15 mouse cellular contexts compared by ENCODE assay signal in the genomic region with DNA sequence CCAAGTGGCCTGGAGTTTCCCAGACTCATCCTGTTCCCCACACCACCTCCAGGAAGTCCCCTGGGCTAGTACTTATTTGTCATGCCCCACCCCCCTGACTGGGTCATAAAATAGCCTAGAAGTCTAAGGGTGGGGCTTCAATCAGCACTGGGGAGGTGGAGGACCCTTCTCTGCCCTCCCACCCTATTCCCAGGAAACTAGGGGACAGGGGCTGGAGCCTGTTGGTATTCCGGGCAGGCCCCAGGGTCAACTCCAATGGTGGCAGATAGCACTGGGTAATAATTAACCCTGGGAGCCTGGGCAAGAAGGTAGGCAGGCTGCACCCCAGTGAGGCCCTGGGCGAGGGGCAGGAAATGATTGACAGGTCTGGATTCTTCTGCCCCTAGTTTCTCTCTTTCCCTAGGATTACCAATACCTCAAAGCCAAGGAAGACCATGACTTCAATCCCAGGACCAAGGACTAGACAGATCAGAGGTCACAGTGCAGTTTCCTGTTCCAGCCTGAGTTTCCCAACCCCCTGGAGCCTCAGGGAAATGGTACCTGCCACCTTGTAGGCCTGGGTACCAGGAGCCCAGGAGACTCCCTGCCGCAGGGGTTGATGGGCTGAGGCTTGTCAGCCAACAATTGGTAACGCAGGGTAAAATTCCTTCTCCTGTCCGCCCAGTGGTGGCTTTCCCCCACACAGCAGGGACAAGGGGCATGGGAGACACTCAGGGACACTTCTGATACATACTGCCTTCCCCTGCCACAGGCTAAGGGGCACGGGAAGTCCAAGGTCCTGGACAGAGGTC. TPM values are rescaled to one million over a fixed set of nuclear protein-coding genes. Genes with fewer than 3 reads are reported as not detected.
DNase-seq lines count a peak whose midpoint lies in the region; ATAC-seq and TF ChIP-seq lines count a peak whose summit lies in the region.
"Had no signal": no experiment of that assay in that cellular context is flagged by ENCODE, and none has a peak within 500 bp of the region (broad histone marks: within the 10 kb centered on the region; RNA-seq: fewer than 3 reads in every experiment).

No protein-coding gene starts in this region.

- DNase-seq in heart, adult 2 months = peak; percentile 51 to 55
- DNase-seq in heart, postnatal 25 days (ENCODE audit: low spot score) = no peak
- DNase-seq in heart, postnatal 0 days (ENCODE audit: low spot score) = no peak
- peak; percentile 74 for DNase-seq in kidney, postnatal 10 days
- DNase-seq in lung, postnatal 14 days = peak; percentile 27
- no peak for DNase-seq in gastrocnemius, adult 18-20 months (ENCODE audit: low spot score)
- DNase-seq in gastrocnemius, adult 8-10 months (ENCODE audit: low spot score in 2 of 2) = no peak
- DNase-seq: cerebellum, postnatal 10 days had no signal

- H3K4me2 ChIP-seq in heart, postnatal 0 days (ENCODE audit: low read depth, low read length) = no peak overlapping the region
- no peak overlapping the region for H3K4me2 ChIP-seq in midbrain, embryonic 13.5 days (replicated peaks)
- H3K4me2 ChIP-seq: limb, embryonic 12.5 days had no signal

- TF ChIP-seq POLR2A in heart, adult 2 months (IDR thresholded peaks at IDR 0.05; ENCODE audit: insufficient read depth, low read depth, low read length) = peak; percentile 49

- no peak overlapping the region for H3K27ac ChIP-seq in heart, adult 2 months
- no peak overlapping the region for H3K27ac ChIP-seq in heart, postnatal 0 days (ENCODE audit: low read depth)
- no peak overlapping the region for H3K27ac ChIP-seq in midbrain, embryonic 13.5 days
- H3K27ac ChIP-seq: limb, embryonic 12.5 days had no signal

- H3K4me3 ChIP-seq in heart, adult 2 months = no peak overlapping the region
- H3K4me3 ChIP-seq in heart, postnatal 0 days (ENCODE audit: low read depth, low read length) = no peak overlapping the region
- no peak overlapping the region for H3K4me3 ChIP-seq in midbrain, embryonic 13.5 days (replicated peaks)
- H3K4me3 ChIP-seq: limb, embryonic 12.5 days had no signal

- no peaks in the 10 kb centered on the region; the same call in 1 of the 2 replicates for H3K4me1 ChIP-seq in heart, adult 2 months (ENCODE audit: control insufficient read depth, insufficient read depth, low read length)
- H3K4me1 ChIP-seq in heart, postnatal 0 days (ENCODE audit: control insufficient read depth, insufficient read depth) = 0 out of 2 replicates have a peak, but pooled peaks cover 4% of the 10 kb centered on the region
- H3K4me1 ChIP-seq in midbrain, embryonic 13.5 days (replicated peaks) = no peaks in the 10 kb centered on the region
- H3K4me1 ChIP-seq: limb, embryonic 12.5 days had no signal

- intact Hi-C loops in heart, adult 2 months (cut with DNase I) = no loop called here
- intact Hi-C loops in heart, postnatal 25 days (cut with DNase I) = no loop called here

- 57% methylated on average over 6 of the region's 6 CpGs for WGBS in heart, adult 2 months
- 74% methylated on average over 6 of the region's 6 CpGs for WGBS in heart, postnatal 0 days
- WGBS in midbrain, embryonic 13.5 days = 80% methylated on average over 6 of the region's 6 CpGs

- H3K9ac ChIP-seq in heart, adult 2 months (ENCODE audit: low read depth, low read length) = no peak overlapping the region
- H3K9ac ChIP-seq in heart, postnatal 0 days (replicated peaks; ENCODE audit: low read depth, low read length) = no peak overlapping the region
- H3K9ac ChIP-seq in midbrain, embryonic 13.5 days (replicated peaks) = no peak overlapping the region
- H3K9ac ChIP-seq: limb, embryonic 12.5 days had no signal

- H3K9me3 ChIP-seq in heart, postnatal 0 days (replicated peaks; ENCODE audit: control insufficient read depth, low read length) = no peaks in the 10 kb centered on the region
- no peaks in the 10 kb centered on the region for H3K9me3 ChIP-seq in midbrain, embryonic 13.5 days
- H3K9me3 ChIP-seq: limb, embryonic 12.5 days had no signal

- ATAC-seq in heart, postnatal 0 days (ENCODE audit: insufficient read depth, low read depth) = peak; percentile 28
- no peak for ATAC-seq in midbrain, embryonic 13.5 days
- ATAC-seq: Patski had no signal

- TF ChIP-seq EP300 in heart, adult 2 months (IDR thresholded peaks at IDR 0.05; ENCODE audit: insufficient read depth, low read depth, low read length) = peak; percentile 4; the same call in 1 of the 2 replicates
- peak; percentile 67 for TF ChIP-seq EP300 in heart, postnatal 0 days (IDR thresholded peaks at IDR 0.05; ENCODE audit: low read depth)

- H3K79me2 ChIP-seq in heart, adult 2 months (replicated peaks; ENCODE audit: control insufficient read depth, insufficient read depth, low read length) = no peaks in the 10 kb centered on the region

- peaks cover 5% of the 10 kb centered on the region; the same call in 1 of the 2 replicates for H3K36me3 ChIP-seq in heart, adult 2 months (ENCODE audit: control insufficient read depth, insufficient read depth, low read length)
- peaks cover 32% of the 10 kb centered on the region for H3K36me3 ChIP-seq in heart, postnatal 0 days (replicated peaks; ENCODE audit: control insufficient read depth, insufficient read depth, low read length)
- H3K36me3 ChIP-seq in midbrain, embryonic 13.5 days = no peaks in the 10 kb centered on the region

- H3K27me3 ChIP-seq in heart, adult 2 months (ENCODE audit: control insufficient read depth, insufficient read depth, low read length) = no peaks in the 10 kb centered on the region
- no peaks in the 10 kb centered on the region for H3K27me3 ChIP-seq in heart, postnatal 0 days (ENCODE audit: control insufficient read depth, insufficient read depth, low read length)
- H3K27me3 ChIP-seq in midbrain, embryonic 13.5 days = no peaks in the 10 kb centered on the region
- H3K27me3 ChIP-seq: limb, embryonic 12.5 days; Patski had no signal

- no peak for TF ChIP-seq CTCF in heart, adult 2 months (IDR thresholded peaks at IDR 0.05)
- TF ChIP-seq CTCF in heart, postnatal 0 days (IDR thresholded peaks at IDR 0.05; ENCODE audit: low read depth) = no peak

RNA-seq across cellular contexts. Expression of a gene that starts 8.7 kb away (rescaled TPM):
- not detected for total RNA-seq in heart, adult 2 months (2021)
- polyA plus RNA-seq in heart, adult 2 months (2012; rRNA removed) = not detected in 2 replicates
- not detected for total RNA-seq in heart, postnatal 25 days (2021)
- not detected in 2 replicates for total RNA-seq in heart, postnatal 0 days (2014; rRNA removed; ENCODE audit: low replicate concordance)
- polyA plus RNA-seq in heart, postnatal 0 days (2015; fragmentation: Nextera tagmentation; extraction: Ambion mirVana) = not detected in 2 replicates
- polyA plus RNA-seq in midbrain, embryonic 13.5 days (2015; fragmentation: Nextera tagmentation; extraction: Ambion mirVana) = not detected in 2 replicates
- not detected for total RNA-seq in gastrocnemius, adult 18-20 months (2021)
- not detected for total RNA-seq in gastrocnemius, adult 8-10 months (2022)
- total RNA-seq: midbrain, postnatal 0 days had no signal
- polyA plus RNA-seq: C2C12; gonadal fat pad, adult 2 months; large intestine, adult 2 months; Patski had no signal

RNA-seq across cellular contexts. Expression of a gene that starts 9.1 kb away (rescaled TPM):
- total RNA-seq in heart, adult 2 months (2021) = 10 to 100 TPM; 52.8 to 59.2 TPM
- 117 and 142 TPM in 2 replicates for polyA plus RNA-seq in heart, adult 2 months (2012; rRNA removed)
- 10 to 100 TPM; 49.7 to 51.6 TPM for total RNA-seq in heart, postnatal 25 days (2021)
- total RNA-seq in heart, postnatal 0 days (2014; rRNA removed; ENCODE audit: low replicate concordance) = 41.0 and 49.3 TPM in 2 replicates
- 23.9 and 24.1 TPM in 2 replicates for polyA plus RNA-seq in heart, postnatal 0 days (2015; fragmentation: Nextera tagmentation; extraction: Ambion mirVana)
- polyA plus RNA-seq in midbrain, embryonic 13.5 days (2015; fragmentation: Nextera tagmentation; extraction: Ambion mirVana) = 4.0 and 5.3 TPM in 2 replicates
- total RNA-seq in gastrocnemius, adult 18-20 months (2021) = 1 to 10 TPM; 6.3 to 7.5 TPM
- total RNA-seq in gastrocnemius, adult 8-10 months (2022) = 1 to 10 TPM; 2.9 to 8.9 (median 5.6) TPM

RNA-seq across cellular contexts. Expression of a gene that starts 15.3 kb away (rescaled TPM):
- 100 to 1,000 TPM; 102 to 111 TPM for total RNA-seq in heart, adult 2 months (2021)
- polyA plus RNA-seq in heart, adult 2 months (2012; rRNA removed) = 499 and 610 TPM in 2 replicates
- total RNA-seq in heart, postnatal 25 days (2021) = 100 to 1,000 TPM; 149 to 179 TPM
- total RNA-seq in heart, postnatal 0 days (2014; rRNA removed; ENCODE audit: low replicate concordance) = 375 and 401 TPM in 2 replicates
- 158 and 159 TPM in 2 replicates for polyA plus RNA-seq in heart, postnatal 0 days (2015; fragmentation: Nextera tagmentation; extraction: Ambion mirVana)
- polyA plus RNA-seq in midbrain, embryonic 13.5 days (2015; fragmentation: Nextera tagmentation; extraction: Ambion mirVana) = 44.9 and 55.9 TPM in 2 replicates
- 10 to 100 TPM; 19.6 to 34.7 TPM for total RNA-seq in gastrocnemius, adult 18-20 months (2021)
- 10 to 100 TPM; 28.7 to 37.4 (median 31.6) TPM for total RNA-seq in gastrocnemius, adult 8-10 months (2022)

RNA-seq across cellular contexts. Expression of a gene that starts 33.1 kb away (rescaled TPM):
- 10 to 100 TPM; 20.0 to 21.1 TPM for total RNA-seq in heart, adult 2 months (2021)
- polyA plus RNA-seq in heart, adult 2 months (2012; rRNA removed) = 45.7 and 47.6 TPM in 2 replicates
- total RNA-seq in heart, postnatal 25 days (2021) = 10 to 100 TPM; 26.9 to 28.9 TPM
- 16.5 and 23.2 TPM in 2 replicates for total RNA-seq in heart, postnatal 0 days (2014; rRNA removed; ENCODE audit: low replicate concordance)
- polyA plus RNA-seq in heart, postnatal 0 days (2015; fragmentation: Nextera tagmentation; extraction: Ambion mirVana) = 7.7 and 9.7 TPM in 2 replicates
- polyA plus RNA-seq in midbrain, embryonic 13.5 days (2015; fragmentation: Nextera tagmentation; extraction: Ambion mirVana) = 112 and 118 TPM in 2 replicates
- total RNA-seq in gastrocnemius, adult 18-20 months (2021) = 1 to 10 TPM; 1.9 TPM
- 1 to 10 TPM; 1.3 to 2.1 (median 1.6) TPM for total RNA-seq in gastrocnemius, adult 8-10 months (2022)

Comparison
In these comparisons a context has a peak if more than half of its experiments do, and no peak if none do; other contexts are left out.
1. DNase-seq: peak in heart, adult 2 months (2 of 2), kidney, postnatal 10 days (single experiment) and lung, postnatal 14 days (single experiment); none in heart, postnatal 25 days (single experiment), heart, postnatal 0 days (single experiment), gastrocnemius, adult 18-20 months (single experiment) and gastrocnemius, adult 8-10 months (0 of 2).